Mouse (Mus musculus) mature B cell (primary cell): ENCODE measurements around the gene Iqck.

ENCODE experiments used
- in situ Hi-C: fragments of 300-500 bp; cut with MboI; formaldehyde crosslinking; loops from 2 replicates; pipeline ENCODE4 v1.14.3; 2019

Iqck gene

GRCm38 (mm10) chr7:118911571-118911970 lies 56.0 kb downstream of the Iqck start:
- in situ Hi-C loops, result no loop called here

GRCm38 (mm10) chr7:118912049-118912490 lies 56.5 kb downstream of the Iqck start:
- in situ Hi-C loops, result no loop called here

- in situ Hi-C loops, result no loop called here
Observed at GRCm38 (mm10) chr7:118914561-118915165, 59.1 kb downstream of the Iqck start.

- in situ Hi-C loops, result no loop called here
Observed at GRCm38 (mm10) chr7:118919261-118920006, 63.9 kb downstream of the Iqck start.

DNA sequence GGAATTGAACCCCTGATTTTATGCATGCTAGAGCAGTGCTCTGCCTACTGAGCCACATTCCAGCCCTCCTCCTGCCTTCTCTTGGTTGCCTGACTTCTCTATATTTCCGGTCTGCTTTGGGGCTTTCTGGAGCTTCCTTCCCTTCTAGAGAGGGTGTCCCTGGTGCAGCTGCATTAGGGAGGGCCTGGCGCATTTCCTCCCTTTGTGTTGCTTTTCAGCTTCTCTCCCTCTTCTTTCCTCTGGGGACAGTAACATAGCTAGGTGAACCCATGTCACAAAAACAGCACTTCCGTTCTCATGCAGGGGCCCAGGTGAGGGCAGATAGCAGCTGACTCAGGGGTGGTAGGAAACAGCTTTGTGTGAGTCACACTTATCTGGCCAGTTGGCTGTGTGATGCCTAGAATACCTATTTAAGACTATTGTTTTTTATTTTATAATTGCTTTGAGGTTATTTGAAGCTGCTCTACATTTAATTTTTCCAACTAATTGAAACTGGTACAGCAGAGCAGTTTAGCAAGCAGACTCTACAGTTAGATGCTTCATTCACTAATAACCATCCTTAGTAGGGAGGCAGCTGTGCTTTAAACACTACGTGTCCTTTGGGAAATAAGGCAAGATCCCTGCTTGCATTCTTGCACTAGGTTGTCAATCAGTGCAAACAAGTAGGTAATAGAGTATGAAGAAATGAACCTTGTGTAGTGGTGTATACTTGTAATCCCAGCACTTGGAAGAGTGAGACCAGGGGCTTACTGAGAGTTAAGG lies 67.1 kb downstream of the Iqck start:
- in situ Hi-C loops, result no loop called here

DNA sequence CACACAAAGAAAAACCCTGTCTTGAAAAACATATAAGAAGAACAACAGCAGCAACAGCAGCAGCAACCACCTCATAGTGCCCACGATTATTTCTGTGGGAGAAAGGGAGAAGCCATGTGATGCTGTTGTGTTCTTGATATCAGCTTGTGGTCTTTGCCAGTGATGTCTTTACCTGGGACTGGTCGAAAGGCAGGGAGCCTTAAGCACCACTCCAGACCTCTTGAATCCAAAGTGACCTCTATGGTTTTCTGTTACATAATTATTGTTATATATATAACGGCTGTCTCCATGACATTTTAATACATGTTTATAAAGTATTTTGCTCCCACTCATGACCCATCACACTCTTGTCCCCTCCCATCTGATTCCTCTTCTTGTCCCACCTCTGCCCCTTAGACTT lies 70.0 kb downstream of the Iqck start:
- in situ Hi-C loops, result no loop called here

DNA sequence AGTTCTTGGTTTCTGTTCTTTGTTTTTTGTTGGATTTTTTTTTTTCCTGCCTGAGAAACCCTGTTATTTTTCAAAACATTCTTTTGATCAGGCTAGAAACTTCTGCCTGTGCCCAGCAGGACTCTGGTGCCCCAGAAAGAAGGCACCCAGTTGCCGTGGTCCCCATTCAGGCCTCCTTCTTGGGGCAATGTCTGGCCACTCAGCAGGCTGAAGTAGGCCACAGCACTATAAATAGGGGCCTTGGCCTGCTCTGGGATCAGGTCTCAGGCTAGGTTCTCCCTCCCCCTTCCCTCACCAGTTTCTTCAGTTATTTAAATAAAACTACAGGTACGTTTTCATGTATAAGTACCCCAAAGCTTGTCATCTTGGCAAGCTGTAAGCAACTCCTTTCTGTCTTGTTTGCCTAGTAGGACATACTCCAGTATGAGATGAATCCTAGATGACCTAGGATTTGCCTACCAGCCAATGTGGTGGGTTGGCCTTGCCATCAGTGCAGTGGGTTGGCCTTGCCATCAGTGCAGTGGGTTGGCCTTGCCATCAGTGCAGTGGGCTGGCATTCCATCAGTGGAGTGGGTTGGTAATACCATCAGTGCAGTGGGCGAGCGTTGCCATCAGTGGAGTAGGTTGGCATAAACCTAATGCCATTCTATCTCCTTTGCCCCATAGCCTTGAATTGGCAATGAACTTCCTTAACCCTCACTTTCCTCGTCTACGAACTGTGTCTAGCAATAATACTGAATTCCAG lies 71.1 kb downstream of the Iqck start:
- in situ Hi-C loops, result no loop called here

DNA sequence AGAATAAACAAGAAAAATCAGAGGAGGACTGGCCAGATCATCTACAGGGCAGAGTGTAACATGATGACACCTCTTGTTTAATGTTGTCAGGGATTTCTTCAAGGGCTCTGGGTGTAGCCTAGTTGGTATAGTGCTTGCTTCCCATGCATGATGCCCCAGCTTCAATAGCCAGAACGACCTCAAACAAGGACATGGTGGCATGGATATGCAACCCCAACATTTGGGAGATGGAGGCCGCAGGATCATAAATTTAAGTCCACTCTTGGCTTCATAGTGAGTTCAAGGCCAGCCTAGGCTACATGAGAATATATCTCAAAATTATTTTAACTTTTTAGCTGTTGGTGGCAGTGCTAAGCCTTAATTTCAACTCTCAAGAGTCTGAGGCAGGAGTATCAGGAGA lies 71.7 kb downstream of the Iqck start:
- in situ Hi-C loops, result no loop called here

GRCm38 (mm10) chr7:118928316-118928715 lies 72.8 kb downstream of the Iqck start:
- in situ Hi-C loops, result no loop called here

GRCm38 (mm10) chr7:118928916-118929315 lies 73.4 kb downstream of the Iqck start:
- in situ Hi-C loops, result no loop called here

DNA sequence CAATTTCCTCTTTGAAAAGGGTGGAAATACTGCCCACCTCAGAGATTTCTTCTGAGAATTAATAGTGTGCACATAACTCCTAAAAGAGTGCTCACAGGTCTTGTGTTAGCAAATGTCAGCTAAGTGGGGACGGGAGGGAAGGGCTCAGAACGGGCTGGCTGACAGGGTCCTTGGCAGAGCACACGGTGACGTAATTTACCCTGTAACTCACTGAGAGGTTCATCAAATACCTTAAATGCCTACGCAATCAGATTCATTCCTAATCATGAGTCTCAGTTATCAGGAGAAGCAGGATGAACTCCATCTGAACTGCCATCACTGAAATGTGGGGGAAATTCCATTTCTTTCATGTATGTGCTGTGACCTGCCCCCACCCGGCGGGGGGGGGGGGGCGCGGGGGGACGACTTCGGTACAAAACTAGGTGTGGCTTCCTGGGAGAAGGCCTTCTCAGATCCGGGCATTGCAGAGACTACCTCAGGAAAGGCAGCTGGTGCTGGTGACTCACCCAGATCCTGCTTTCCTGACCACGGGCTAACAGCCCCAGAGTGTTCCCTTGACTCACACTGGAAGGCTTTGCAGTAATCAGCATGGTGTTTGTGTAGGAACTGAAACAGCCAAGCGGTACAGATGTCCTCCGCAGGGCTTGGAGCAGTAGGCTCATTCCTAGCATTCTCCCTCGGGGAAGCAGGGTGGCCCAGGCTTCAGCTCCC lies 74.2 kb downstream of the Iqck start:
- in situ Hi-C loops, result no loop called here

GRCm38 (mm10) chr7:118931502-118932395 lies 76.2 kb downstream of the Iqck start:
- in situ Hi-C loops, result no loop called here

DNA sequence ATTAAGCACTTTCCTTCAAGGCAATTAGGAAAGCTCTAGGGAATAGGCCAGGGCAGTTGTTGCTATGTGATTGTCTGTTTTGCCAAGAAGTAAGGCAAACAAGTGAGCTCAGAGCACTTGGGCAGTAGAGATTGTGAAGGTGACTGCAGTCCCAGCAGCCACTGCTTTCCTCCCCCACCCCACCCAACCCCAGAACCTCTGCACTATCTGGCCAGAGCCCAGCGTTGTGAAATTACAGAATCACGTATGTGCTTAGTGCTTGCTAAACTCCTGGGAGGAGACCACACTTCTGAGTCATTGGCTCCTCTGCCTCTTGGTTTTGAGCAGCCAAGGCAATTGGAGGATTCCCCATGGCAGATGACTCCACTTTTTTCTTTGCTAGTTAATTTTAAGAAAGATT lies 79.8 kb downstream of the Iqck start:
- in situ Hi-C loops, result no loop called here

GRCm38 (mm10) chr7:118936844-118937243 lies 81.3 kb downstream of the Iqck start:
- in situ Hi-C loops, result no loop called here

DNA sequence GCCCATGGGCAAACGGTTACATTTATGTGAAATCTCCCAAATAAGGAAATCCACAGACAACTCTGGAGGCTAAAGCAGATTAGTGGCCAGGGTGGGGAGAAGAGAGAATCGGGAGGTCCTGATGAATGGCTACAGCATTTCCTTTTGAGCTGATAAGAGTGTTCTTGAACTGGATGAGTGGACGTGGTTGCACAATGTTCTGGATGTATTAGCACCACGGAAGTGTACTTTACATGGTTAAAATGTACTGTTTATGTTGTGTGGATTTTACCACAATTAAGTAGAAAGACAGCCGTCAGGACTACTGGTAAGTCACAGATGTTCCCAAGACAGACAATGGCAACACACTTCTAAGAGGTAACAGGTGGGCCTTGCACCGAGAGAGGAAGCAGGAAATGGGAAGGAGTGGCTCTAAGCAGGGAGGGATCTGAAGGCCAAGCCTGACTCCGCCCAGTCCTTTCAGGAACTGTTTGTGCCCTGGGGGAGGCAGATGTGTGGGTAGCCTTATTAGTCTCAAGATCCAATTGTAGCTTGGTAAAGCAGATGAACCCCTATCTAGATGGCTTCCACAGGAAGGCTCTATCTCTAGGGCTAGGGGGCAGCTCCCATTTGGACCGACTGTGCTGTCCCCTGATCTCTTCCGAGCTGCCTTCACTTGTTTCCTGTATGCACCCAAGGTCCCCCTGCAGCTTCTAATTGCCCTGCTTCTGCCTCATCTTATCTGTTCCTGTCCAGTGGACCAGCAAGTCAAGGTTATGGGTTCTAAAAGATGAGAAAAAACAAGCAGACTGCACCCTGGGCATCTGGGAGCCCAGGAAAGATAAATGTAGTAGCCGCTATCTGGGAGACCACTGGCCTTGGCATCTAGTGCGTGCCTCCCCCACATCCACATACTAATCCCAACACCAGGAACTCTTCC lies 82.2 kb downstream of the Iqck start:
- in situ Hi-C loops, result no loop called here

DNA sequence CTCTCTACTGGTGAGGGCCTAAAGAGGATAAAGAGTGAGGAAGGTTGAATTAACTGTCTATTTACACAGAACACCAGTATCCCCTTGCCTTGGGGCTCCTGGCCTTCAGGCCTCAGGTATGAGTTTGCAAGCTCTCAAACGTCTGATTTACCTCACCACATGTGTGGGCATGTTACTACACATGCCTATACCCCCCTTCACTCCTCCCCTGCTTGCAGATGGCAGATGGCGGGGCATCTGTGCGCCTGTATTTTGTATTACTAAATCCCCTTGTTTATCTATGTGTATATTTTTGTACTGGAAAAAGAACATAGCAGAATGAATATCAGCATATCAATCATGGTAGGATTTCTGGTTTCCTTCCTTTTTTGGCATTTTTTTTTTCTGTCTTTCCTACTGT lies 86.7 kb downstream of the Iqck start:
- in situ Hi-C loops, result no loop called here

DNA sequence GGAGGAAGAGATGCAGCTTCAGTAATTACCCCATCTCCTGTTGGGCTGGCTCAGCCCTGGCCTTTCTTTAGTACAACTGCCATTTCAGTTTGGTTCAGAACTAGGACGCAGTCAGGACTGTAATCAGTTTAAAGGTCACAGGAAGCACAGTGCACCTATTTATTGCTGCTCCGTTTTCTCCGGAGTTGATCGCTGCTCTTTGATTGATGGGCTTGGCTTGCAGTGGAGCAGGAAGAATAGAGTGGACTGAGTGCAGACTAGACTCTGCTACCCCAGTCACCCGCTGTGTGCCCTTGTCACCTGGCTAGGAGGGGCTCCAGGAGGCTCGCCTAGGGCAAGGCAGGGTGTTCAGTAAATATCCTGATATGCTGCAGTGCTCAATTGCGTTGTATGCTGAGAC lies 87.6 kb downstream of the Iqck start:
- in situ Hi-C loops, result no loop called here

GRCm38 (mm10) chr7:118944884-118945283 lies 89.3 kb downstream of the Iqck start:
- in situ Hi-C loops, result no loop called here

- in situ Hi-C loops, result no loop called here
Observed at GRCm38 (mm10) chr7:118947241-118947640, 91.7 kb downstream of the Iqck start.
